Mouse (Mus musculus) hindbrain, embryonic 12.5 days (tissue): Measurements from ENCODE around the gene Fry. TPM values are rescaled to one million over a fixed set of nuclear protein-coding genes. Genes with fewer than 3 reads are reported as not detected.

Source experiments
- ATAC-seq: fragments of 200-750 bp; cut with Nextera tagmentation; 2 replicates; pipeline ENCODE4 v1.8.0; 2017; ENCODE audit warnings: moderate TSS enrichment; ENCODE audit not compliant: low FRiP score
- H3K27ac ChIP-seq: fragments of 300-500 bp; sonication (generic); 2 replicates; pipeline ENCODE4 v1.5.1; 2016; ENCODE audit warnings: mild to moderate bottlenecking
- H3K27me3 ChIP-seq: fragments of 300-500 bp; sonication (generic); 2 replicates; pipeline ENCODE4 v1.6.1; 2016; ENCODE audit warnings: mild to moderate bottlenecking
- H3K36me3 ChIP-seq: fragments of 300-500 bp; sonication (generic); 2 replicates; pipeline ENCODE4 v1.6.1; 2016; ENCODE audit warnings: mild to moderate bottlenecking
- H3K4me1 ChIP-seq: fragments of 300-500 bp; sonication (generic); 2 replicates; pipeline ENCODE4 v1.6.1; 2016
- H3K4me2 ChIP-seq: fragments of 300-500 bp; sonication (generic); replicated peaks from 2 replicates; pipeline ENCODE4 v1.6.1; 2016; ENCODE audit warnings: mild to moderate bottlenecking
- H3K4me3 ChIP-seq: fragments of 300-500 bp; sonication (generic); 2 replicates; pipeline ENCODE4 v1.5.1; 2016; ENCODE audit warnings: mild to moderate bottlenecking
- H3K9ac ChIP-seq: fragments of 300-500 bp; sonication (generic); 2 replicates; pipeline ENCODE4 v1.6.1; 2016; ENCODE audit warnings: mild to moderate bottlenecking, moderate library complexity
- H3K9me3 ChIP-seq: fragments of 300-500 bp; sonication (generic); replicated peaks from 2 replicates; pipeline ENCODE4 v1.6.1; 2016; ENCODE audit warnings: mild to moderate bottlenecking
- WGBS: fragments of 180-500 bp; shearing (Covaris S2); methylation state at CpG from one replicate; pipeline ENCODE4 v1.1.7; 2016; 5-methylcytosine and 5-hydroxymethylcytosine counted together
- polyA plus RNA-seq: library from polyadenylated mRNA; unstranded; fragments of >200 nt; fragmentation: Nextera tagmentation; extraction: Ambion mirVana; gene quantifications from 2 replicates; pipeline ENCODE4 v1.2.1, GENCODE M21; 2016

Gene Fry
- polyA plus RNA-seq, 1 experiment from 2014 or later: 27.9 TPM

DNA sequence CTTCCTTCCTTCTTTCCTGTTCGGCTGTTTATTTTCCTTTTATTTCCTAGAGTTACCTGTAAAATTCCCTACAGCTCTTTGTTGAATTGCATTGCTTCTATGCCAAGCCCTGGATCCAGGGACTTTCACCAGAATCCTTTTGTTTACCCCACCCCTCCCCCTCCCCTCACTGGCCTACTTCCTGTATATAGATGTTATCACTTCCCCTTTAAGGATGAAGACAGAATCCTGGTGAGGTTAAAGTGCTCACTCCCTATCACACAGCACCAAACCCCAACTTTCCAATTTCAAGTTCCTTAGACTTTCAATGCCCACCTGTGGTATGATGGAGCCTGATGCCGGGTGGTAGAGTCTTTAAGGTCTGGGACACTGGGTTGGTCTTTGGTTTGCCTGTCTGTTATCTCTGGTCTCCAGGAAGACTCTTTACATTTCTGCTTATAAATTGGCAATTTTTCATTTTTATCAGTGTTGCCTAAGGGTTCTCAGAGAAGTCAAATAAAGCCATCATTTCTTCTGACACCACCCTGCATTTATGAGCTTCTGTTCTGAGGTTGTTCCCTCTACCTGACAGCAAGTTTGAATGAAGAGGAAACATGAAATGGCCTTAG is 59.9 kb downstream of the Fry start:
- Histone ChIP-seq H3K9me3 (peaks cover 4% of the 10 kb centered on the region; the same call in 1 of the 2 replicates), H3K36me3 (no peaks in the 10 kb centered on the region), H3K27me3 (no peaks in the 10 kb centered on the region), H3K9ac (no peak overlapping the region), H3K4me1 (no peaks in the 10 kb centered on the region), H3K4me3 (no peak overlapping the region), H3K27ac (no peak overlapping the region), H3K4me2 (no peak overlapping the region)
- ATAC-seq: no peak
- WGBS: 92% methylated on average over 1 of the region's 2 CpGs

DNA sequence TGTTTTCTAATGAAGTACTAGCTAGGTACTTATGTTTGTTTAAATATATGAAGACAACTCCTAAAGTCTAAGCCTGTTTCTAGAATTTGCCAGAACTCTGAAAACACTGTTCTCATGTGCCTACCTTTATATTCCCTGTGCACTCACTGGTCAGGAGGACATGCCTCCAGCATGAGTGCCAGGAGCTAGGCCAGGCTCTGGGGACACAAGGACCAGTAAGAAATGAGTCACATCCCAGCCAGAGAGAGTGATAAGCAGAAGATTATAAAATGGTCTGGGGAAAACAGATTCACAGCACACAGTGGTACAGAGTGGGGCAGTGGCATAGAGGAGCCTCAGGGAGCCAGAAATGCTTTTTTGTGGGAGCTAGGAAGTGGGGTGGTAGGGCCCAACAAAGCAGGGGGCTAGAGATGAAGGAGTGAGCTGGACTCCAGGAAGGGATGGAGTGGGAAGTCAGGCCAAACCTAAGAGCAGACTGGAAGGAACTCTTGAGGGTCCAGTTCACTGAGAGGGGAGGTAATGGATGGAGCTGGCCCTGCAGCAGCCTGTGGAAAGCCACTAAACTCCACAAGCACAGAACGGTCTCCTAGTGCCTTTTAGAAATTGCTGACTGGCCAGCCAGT is 62.7 kb downstream of the Fry start:
- H3K27me3 ChIP-seq: no peaks in the 10 kb centered on the region
- H3K4me3 ChIP-seq: no peak overlapping the region
- no peaks in the 10 kb centered on the region for H3K9me3 ChIP-seq
- H3K27ac ChIP-seq: no peak overlapping the region
- H3K4me1 ChIP-seq: no peaks in the 10 kb centered on the region
- H3K9ac ChIP-seq: no peak overlapping the region
- 91% methylated on average over 1 of the region's 1 CpGs for WGBS
- H3K36me3 ChIP-seq: no peaks in the 10 kb centered on the region
- no peak for ATAC-seq
- H3K4me2 ChIP-seq: no peak overlapping the region

DNA sequence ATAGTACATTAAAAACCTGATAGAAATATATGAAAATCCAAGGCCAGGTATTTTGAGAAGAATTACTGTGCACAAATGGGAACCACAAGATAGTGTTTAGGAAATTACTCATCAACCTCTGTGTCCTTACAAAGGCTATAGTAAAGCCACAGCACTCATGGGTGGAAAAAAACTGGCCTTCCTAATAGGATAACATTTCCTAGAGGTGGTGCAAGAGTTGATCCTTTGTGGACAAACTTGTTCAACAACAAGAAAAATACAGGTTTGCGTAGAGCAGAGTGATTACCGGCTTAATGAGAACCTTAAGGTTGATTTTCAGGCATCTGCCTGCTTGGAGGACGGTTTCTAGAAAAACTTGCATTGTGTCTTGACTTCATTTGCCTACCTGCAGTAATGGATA is 66.5 kb downstream of the Fry start:
- Histone ChIP-seq H3K27me3 (no peaks in the 10 kb centered on the region), H3K9me3 (no peaks in the 10 kb centered on the region), H3K36me3 (no peaks in the 10 kb centered on the region), H3K4me3 (no peak overlapping the region), H3K4me1 (no peaks in the 10 kb centered on the region), H3K27ac (no peak overlapping the region), H3K4me2 (no peak overlapping the region), H3K9ac (no peak overlapping the region)
- ATAC-seq: no peak
- WGBS: 94% methylated on average over 3 of the region's 3 CpGs

DNA sequence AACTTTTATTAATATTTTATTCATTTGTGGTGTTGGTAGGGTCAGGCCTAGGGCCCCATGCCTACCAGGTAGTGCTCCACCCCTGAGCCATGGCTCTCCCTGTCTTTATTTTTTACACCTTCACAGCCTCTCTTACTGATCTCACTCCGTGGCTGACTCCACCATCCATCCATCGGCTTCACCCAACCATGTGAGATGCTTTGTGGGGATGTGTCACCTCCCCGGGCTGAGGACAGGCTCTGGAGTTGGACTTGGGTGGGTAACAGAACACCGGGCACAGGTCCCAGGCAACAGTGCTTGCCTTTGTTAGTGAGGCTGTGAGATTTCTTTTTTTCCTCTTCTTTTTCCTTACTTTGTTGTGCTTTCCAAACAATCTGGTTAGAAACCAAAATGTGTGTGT is 67.7 kb downstream of the Fry start:
- no peak overlapping the region for H3K4me2 ChIP-seq
- no peaks in the 10 kb centered on the region for H3K4me1 ChIP-seq
- no peak overlapping the region for H3K9ac ChIP-seq
- ATAC-seq: no peak
- WGBS: 88% methylated on average over 4 of the region's 4 CpGs
- H3K27ac ChIP-seq: no peak overlapping the region
- H3K36me3 ChIP-seq: 0 out of 2 replicates have a peak, but pooled peaks cover 4% of the 10 kb centered on the region
- H3K9me3 ChIP-seq: peaks cover 10% of the 10 kb centered on the region
- no peak overlapping the region for H3K4me3 ChIP-seq
- no peaks in the 10 kb centered on the region for H3K27me3 ChIP-seq

DNA sequence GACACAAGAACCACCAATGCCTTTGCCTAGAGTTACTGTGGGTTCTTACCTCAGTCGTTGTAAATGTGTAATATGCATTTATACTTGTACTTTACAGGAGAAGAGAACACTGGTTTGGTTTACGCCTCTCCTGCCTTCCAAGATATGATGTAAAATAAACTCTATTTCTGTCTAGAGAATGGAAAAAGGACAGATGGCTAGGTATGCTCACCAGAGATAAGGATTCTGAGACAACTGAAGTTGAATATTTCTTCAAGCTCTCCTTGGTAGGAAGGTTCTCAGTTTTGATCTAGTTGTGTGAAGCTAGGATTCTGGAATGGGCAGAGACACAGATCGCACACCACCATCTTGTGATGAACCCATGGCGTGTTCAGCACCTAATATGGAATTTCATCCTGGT is 68.2 kb downstream of the Fry start:
- Histone ChIP-seq H3K4me2 (no peak overlapping the region), H3K27ac (no peak overlapping the region), H3K9me3 (peaks cover 10% of the 10 kb centered on the region), H3K9ac (no peak overlapping the region), H3K4me1 (no peaks in the 10 kb centered on the region), H3K4me3 (no peak overlapping the region), H3K27me3 (no peaks in the 10 kb centered on the region), H3K36me3 (0 out of 2 replicates have a peak, but pooled peaks cover 4% of the 10 kb centered on the region)
- ATAC-seq: no peak
- WGBS: 91% methylated on average over 4 of the region's 4 CpGs

DNA sequence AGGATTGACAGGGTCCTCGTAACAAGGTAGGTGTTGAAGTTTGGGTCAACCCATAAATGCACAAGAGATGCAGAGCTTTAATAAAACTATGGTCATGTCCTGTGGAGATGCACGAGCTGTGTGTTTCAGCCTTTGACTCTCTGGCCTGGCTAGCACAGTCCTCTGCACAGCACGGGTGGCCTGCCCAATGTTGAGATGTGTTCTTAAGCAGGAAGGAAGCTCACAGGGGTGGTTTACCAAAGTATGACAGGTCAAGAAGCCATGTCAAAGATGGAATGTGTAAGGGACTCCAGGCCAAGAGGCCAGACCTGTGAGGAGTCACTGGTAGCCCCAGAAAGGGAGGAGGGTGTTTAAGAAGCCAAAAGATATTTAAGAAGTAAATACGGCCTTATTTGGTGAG is 69.6 kb downstream of the Fry start:
- 87% methylated on average over 4 of the region's 4 CpGs for WGBS
- ATAC-seq: no peak

DNA sequence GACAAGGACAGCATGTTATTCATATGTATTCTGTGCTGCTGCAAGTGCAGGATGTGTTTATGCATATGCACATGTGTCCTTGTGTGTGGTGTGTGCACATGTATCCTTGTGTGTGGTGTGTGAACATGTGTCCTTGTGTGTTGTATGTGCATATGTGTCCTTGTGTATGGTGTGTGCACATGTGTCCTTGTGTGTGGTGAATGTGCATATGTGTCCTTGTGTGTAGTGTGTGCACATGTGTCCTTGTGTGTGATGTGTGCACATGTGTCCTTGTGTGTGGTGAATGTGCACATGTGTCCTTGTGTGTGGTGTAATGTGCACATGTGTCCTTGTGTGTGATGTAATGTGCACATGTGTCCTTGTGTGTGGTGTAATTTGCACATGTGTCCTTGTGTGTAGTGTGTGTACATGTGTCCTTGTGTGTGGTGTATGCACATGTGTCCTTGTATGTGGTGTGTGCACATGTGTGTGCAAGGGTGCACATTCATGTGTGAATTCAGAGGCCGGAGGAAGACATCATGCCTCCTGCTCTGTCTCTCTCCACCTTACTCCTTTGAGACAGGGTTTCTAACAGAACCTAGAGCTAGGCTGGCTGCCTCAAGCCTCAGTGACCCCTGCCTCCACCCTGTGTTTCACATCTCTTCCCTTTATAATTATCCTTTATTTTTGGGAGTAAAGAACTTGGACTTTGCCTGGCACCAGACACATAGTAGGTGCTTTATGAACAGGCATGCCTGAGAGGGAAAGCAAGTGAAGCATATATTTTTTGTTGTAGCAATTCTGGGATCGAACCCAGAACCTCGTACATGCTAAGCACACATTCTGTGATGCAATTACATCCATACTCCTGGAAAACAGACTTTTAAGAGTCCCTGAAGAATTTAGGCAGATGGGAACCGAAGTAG is 72.3 kb downstream of the Fry start:
- Histone ChIP-seq H3K4me1 (peaks cover 2% of the 10 kb centered on the region; the same call in 1 of the 2 replicates), H3K9ac (no peak overlapping the region), H3K36me3 (0 out of 2 replicates have a peak, but pooled peaks cover 4% of the 10 kb centered on the region), H3K4me2 (no peak overlapping the region), H3K27ac (no peak overlapping the region), H3K4me3 (no peak overlapping the region), H3K27me3 (peaks cover 6% of the 10 kb centered on the region; the same call in 1 of the 2 replicates), H3K9me3 (peaks cover 10% of the 10 kb centered on the region)
- WGBS: 93% methylated on average over 4 of the region's 4 CpGs
- ATAC-seq: no peak

More for the DNA sequence above, 69.6 kb downstream of the Fry start:
- Histone ChIP-seq H3K36me3 (0 out of 2 replicates have a peak, but pooled peaks cover 4% of the 10 kb centered on the region), H3K27me3 (no peaks in the 10 kb centered on the region), H3K4me1 (no peaks in the 10 kb centered on the region), H3K4me3 (no peak overlapping the region), H3K9me3 (peaks cover 10% of the 10 kb centered on the region), H3K9ac (no peak overlapping the region), H3K27ac (no peak overlapping the region), H3K4me2 (no peak overlapping the region)

DNA sequence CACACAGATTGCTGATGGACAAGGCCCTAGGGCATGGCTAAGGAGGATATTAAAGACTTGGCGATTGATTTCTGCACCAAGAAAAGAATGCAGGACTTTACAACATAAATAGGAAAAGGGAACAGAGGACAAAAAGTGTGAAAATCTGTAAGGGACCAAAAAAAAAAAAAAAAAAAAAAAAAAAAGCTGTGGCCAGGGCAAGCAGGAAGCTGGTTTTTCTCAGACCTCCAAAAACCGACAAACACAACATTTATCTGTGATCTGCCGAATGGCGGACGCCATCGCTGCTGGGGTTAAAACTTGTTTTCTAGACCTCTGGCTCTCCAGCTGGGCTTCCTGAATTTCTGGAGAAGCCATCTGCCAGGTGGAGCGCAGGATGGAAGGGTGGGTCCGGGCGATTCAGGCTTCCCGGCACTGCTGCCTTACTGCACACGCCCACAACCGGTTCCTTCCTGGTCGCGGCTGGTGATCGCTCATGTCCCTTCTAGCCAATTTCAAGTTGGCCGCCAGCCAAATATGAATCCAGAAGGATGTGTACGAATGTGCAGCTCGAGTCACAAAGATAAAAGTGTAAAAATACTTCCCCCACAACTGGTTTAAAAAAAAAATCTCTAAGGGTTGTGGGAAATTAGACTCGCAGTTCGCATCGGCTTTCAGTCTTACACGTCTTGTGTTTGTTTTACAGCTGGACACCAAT is 77.2 kb downstream of the Fry start:
- WGBS: 6% methylated on average over 22 of the region's 22 CpGs
- no peak overlapping the region for H3K27ac ChIP-seq
- ATAC-seq: peak; percentile 63; the same call in 1 of the 2 replicates

DNA sequence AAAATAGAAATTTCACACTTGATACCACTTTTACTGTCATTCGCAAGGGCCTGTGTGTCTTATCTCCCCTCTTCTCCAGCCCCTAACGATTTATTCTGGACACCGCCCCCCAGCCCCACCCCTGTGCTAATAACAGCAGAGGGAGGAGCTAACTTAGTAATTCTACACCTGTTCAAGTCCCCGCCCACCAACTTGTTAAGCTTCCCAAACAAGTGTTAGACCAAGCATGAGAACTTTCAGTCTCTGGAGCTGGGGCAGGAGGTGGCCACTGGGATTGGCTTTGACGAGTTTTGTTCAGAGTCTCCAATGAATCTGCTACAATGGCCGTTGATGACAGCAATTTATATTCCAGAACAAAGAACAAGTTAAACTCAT is 77.8 kb downstream of the Fry start:
- Histone ChIP-seq H3K9me3 (no peaks in the 10 kb centered on the region), H3K4me1 (peaks cover 10% of the 10 kb centered on the region), H3K36me3 (no peaks in the 10 kb centered on the region), H3K27me3 (peaks cover 6% of the 10 kb centered on the region; the same call in 1 of the 2 replicates), H3K27ac (no peak overlapping the region), H3K4me3 (peak overlapping the region; percentile 31), H3K4me2 (peak overlapping the region; percentile 74), H3K9ac (peak overlapping the region; percentile 50)
- ATAC-seq: 0 out of 2 replicates have a peak, but pooled peaks have one; percentile 35
- 2% methylated on average over 6 of the region's 6 CpGs for WGBS

More for the DNA sequence above, 77.2 kb downstream of the Fry start:
- H3K4me1 ChIP-seq: peaks cover 10% of the 10 kb centered on the region
- peaks cover 4% of the 10 kb centered on the region for H3K9me3 ChIP-seq
- peak overlapping the region; percentile 74 for H3K4me2 ChIP-seq
- H3K4me3 ChIP-seq: peak overlapping the region; percentile 31
- peaks cover 6% of the 10 kb centered on the region; the same call in 1 of the 2 replicates for H3K27me3 ChIP-seq
- 0 out of 2 replicates have a peak, but pooled peaks cover 1% of the 10 kb centered on the region for H3K36me3 ChIP-seq
- peak overlapping the region; percentile 50 for H3K9ac ChIP-seq

DNA sequence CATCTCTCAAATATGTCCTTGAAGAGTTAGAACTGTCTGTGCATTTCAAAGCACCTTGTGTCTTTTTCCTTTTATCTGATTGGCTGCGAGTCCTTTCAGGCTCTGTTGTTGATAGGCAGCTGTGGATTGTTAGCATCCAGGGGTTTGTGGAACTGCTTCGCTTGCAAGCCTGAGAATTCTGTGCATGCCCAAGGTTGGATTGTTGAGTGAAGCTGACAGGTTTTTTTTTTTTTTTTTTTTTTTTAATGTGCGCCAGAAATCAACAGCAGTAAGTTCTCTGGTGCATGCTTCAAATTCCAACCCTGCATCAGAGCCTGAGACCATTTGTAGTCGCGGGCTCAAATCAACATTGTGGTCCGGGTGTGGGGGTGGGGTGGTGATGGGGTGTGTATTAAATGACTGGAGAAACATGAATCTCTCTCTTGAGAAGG is 78.5 kb downstream of the Fry start:
- H3K9ac ChIP-seq: no peak overlapping the region
- H3K27ac ChIP-seq: no peak overlapping the region
- ATAC-seq: no peak
- peaks cover 6% of the 10 kb centered on the region; the same call in 1 of the 2 replicates for H3K27me3 ChIP-seq
- H3K4me3 ChIP-seq: no peak overlapping the region
- H3K4me2 ChIP-seq: peak overlapping the region; percentile 74
- H3K36me3 ChIP-seq: no peaks in the 10 kb centered on the region
- H3K9me3 ChIP-seq: no peaks in the 10 kb centered on the region
- H3K4me1 ChIP-seq: peaks cover 10% of the 10 kb centered on the region
- 35% methylated on average over 6 of the region's 6 CpGs for WGBS

DNA sequence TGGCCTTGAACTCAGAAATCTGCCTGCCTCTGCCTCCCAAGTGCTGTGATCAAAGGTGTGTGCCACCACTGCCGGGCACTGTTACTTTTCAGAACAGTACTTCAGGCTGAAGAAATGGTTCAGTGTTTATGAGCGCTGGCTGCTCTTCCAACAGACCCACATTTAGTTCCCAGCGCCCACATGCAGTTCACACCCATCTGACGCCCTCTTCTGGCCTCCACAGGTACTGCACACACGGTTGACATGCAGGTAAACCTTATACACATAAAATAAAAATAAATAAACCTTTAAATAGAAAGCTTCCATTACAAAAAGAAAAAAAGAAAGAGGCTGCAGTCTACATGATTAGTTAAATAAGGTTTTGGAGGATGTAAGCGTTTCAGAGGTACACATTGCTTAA is 88.3 kb downstream of the Fry start:
- 84% methylated on average over 6 of the region's 6 CpGs for WGBS
- Histone ChIP-seq H3K4me3 (no peak overlapping the region), H3K9me3 (no peaks in the 10 kb centered on the region), H3K4me2 (no peak overlapping the region), H3K36me3 (no peaks in the 10 kb centered on the region), H3K27ac (no peak overlapping the region), H3K9ac (no peak overlapping the region), H3K4me1 (no peaks in the 10 kb centered on the region), H3K27me3 (no peaks in the 10 kb centered on the region)
- ATAC-seq: no peak

DNA sequence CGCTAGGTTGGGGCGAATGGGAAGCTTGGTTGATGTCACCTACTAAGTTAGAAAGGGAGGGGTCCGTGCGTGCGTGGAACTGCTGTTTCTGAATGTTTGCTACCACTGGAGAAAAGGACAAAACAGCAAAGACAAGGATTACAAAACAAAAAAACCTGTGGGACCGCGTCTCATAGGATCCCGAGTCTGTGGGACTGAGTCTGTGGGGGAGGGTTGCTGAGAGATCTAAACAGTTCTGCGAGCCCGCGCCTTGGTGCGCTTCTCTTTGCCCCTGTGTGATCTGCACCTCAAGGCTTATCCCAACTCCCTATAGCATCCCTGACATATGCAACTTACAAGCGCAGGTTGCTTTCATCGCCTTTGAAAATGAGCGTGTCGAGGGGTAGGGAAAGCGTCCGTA is 89.2 kb downstream of the Fry start:
- Histone ChIP-seq H3K9ac (no peak overlapping the region), H3K4me2 (no peak overlapping the region), H3K9me3 (no peaks in the 10 kb centered on the region), H3K4me1 (no peaks in the 10 kb centered on the region), H3K36me3 (no peaks in the 10 kb centered on the region), H3K27ac (no peak overlapping the region), H3K27me3 (no peaks in the 10 kb centered on the region), H3K4me3 (no peak overlapping the region)
- 53% methylated on average over 18 of the region's 18 CpGs for WGBS
- ATAC-seq: no peak
